Mouse (Mus musculus) midbrain, postnatal 0 days (tissue): ENCODE results near the gene Gm42906. TPM values are rescaled to one million over a fixed set of nuclear protein-coding genes. Genes with fewer than 3 reads are reported as not detected.

Experiments
- ATAC-seq: fragments of 200-750 bp; cut with Nextera tagmentation; 2 replicates; pipeline ENCODE4 v1.8.0; 2017; ENCODE audit warnings: moderate number of reproducible peaks, mild to moderate bottlenecking, moderate TSS enrichment, moderate library complexity; ENCODE audit not compliant: low FRiP score
- DNase-seq: peaks from one replicate; pipeline ENCODE4 v3.0.0-alpha.2; 2015; ENCODE audit warnings: low spot score
- H3K27ac ChIP-seq: fragments of 300-500 bp; sonication (generic); 2 replicates; pipeline ENCODE4 v1.5.1; 2014; ENCODE audit warnings: low read depth, mild to moderate bottlenecking, low read length, mixed read lengths
- H3K27me3 ChIP-seq: fragments of 300-500 bp; sonication (generic); 2 replicates; pipeline ENCODE4 v1.6.1; 2014; ENCODE audit warnings: low read length, control low read depth, mixed read lengths; ENCODE audit not compliant: insufficient read depth
- H3K36me3 ChIP-seq: fragments of 300-500 bp; sonication (generic); 2 replicates; pipeline ENCODE4 v1.6.1; 2014; ENCODE audit warnings: low read length, control low read depth, mixed read lengths; ENCODE audit not compliant: insufficient read depth
- H3K4me1 ChIP-seq: fragments of 300-500 bp; sonication (generic); 2 replicates; pipeline ENCODE4 v1.6.1; 2014; ENCODE audit warnings: mild to moderate bottlenecking, control low read depth, antibody characterized with exemption, low read length, mixed read lengths; ENCODE audit not compliant: insufficient read depth
- H3K4me2 ChIP-seq: fragments of 300-500 bp; sonication (generic); 2 replicates; pipeline ENCODE4 v1.6.1; 2014; ENCODE audit warnings: low read depth, mild to moderate bottlenecking, low read length, mixed read lengths; ENCODE audit not compliant: poor library complexity, severe bottlenecking
- H3K4me3 ChIP-seq: fragments of 300-500 bp; sonication (generic); 2 replicates; pipeline ENCODE4 v1.5.1; 2014; ENCODE audit warnings: low read depth, mild to moderate bottlenecking, low read length, moderate library complexity
- H3K9ac ChIP-seq: fragments of 300-500 bp; sonication (generic); replicated peaks from 2 replicates; pipeline ENCODE4 v1.6.1; 2014; ENCODE audit warnings: mild to moderate bottlenecking, low read length, moderate library complexity, mixed read lengths; ENCODE audit not compliant: poor library complexity, severe bottlenecking
- H3K9me3 ChIP-seq: fragments of 300-500 bp; sonication (generic); 2 replicates; pipeline ENCODE4 v1.6.1; 2016; ENCODE audit warnings: low read length, control low read depth
- CTCF ChIP-seq: IDR thresholded peaks from 2 replicates; pipeline ENCODE4 v1.5.1; 2016; ENCODE audit warnings: antibody characterized with exemption, mild to moderate bottlenecking
- WGBS: fragments of 180-500 bp; shearing (Covaris S2); extraction: QIAGEN DNeasy Blood & Tissue Kit; methylation state at CpG from one replicate; pipeline ENCODE4 v1.1.7; 2014; 5-methylcytosine and 5-hydroxymethylcytosine counted together
- polyA plus RNA-seq: library from polyadenylated mRNA; unstranded; fragments of >200 nt; fragmentation: Nextera tagmentation; extraction: Ambion mirVana; gene quantifications from 2 replicates; pipeline ENCODE4 v1.2.1, GENCODE M21; 2015
- total RNA-seq: library from RNA; depleted of rRNA; stranded (reverse); fragments of >200 nt; gene quantifications from 2 replicates; pipeline ENCODE4 v1.2.3, GENCODE M21; 2014

The Gm42906 gene
- total and polyA plus RNA-seq, 2 experiments from 2014 or later = not detected

DNA sequence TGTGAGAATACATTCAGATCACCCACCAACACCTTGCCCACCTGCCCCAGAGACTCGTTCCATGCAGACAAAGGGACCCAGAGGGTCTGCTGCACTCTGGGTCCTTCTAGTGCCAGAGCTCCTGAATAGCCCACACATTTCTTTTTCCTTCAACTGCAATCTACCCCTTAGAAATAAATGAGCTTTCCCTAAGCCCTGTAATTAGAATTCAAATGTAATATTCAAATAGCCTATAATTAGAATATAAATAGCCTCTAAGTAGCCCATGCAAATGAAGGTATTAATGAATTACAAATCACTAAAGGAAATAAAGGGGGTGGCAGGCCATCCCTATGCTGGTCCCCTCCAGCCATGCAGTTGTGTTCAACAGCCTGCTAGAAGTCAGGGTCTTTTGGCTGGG is 18.7 kb downstream of the Gm42906 start:
- ATAC-seq (no peak), DNase-seq (no peak)
- 9% methylated on average over 1 of the region's 1 CpGs for WGBS
- H3K4me3 ChIP-seq = no peak overlapping the region
- no peak overlapping the region for H3K9ac ChIP-seq
- no peak overlapping the region for H3K4me2 ChIP-seq
- H3K4me1 ChIP-seq = no peaks in the 10 kb centered on the region
- H3K27ac ChIP-seq = no peak overlapping the region
- H3K27me3 ChIP-seq = no peaks in the 10 kb centered on the region
- H3K9me3 ChIP-seq = no peaks in the 10 kb centered on the region
- H3K36me3 ChIP-seq = no peaks in the 10 kb centered on the region
- no peak for TF ChIP-seq CTCF

DNA sequence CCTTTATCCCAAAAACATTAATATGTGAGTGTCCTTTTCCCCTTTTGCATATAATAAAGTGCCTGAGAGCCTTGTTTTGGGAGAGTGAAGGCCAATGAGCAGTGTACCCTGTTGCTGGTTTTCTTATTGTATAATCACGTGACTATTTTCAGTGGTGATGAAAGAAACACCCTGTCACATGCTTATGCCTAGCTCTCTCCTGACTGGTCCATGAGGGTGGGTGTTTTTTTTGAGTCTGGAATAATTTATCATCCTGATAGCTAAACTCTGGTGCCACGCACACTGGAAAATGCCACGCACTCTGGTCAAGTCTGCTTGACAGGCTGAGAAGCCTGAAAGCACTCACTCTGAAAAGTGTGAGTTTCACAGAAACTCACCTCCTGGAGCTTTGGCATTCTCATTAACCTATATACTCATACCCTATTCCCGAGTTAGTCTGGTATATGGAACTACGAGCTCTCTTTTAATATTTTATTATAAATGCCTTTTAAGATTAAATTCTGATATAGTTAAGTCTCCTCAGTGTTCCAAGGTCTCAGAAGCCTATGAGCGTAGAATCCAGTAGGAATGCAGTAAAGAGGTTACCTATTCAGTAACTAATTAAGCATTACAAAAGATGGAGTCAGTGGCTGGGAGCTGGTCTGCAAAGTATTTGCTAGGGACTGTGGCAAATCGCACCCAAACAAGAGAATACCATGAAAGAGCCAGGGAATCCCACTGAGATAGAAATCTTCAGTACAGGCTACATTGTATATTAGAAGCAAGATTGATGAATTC is 19.7 kb downstream of the Gm42906 start:
- Histone ChIP-seq H3K4me1 (no peaks in the 10 kb centered on the region), H3K27me3 (no peaks in the 10 kb centered on the region), H3K9me3 (no peaks in the 10 kb centered on the region), H3K27ac (no peak overlapping the region), H3K4me2 (no peak overlapping the region), H3K9ac (no peak overlapping the region), H3K36me3 (no peaks in the 10 kb centered on the region), H3K4me3 (no peak overlapping the region)
- ATAC-seq (no peak), DNase-seq (no peak)
- no peak for TF ChIP-seq CTCF
- 20% methylated on average over 7 of the region's 7 CpGs for WGBS

GRCm38 (mm10) chr5:151407493-151407892 is 20.5 kb downstream of the Gm42906 start:
- Histone ChIP-seq H3K4me1 (no peaks in the 10 kb centered on the region), H3K4me3 (no peak overlapping the region), H3K36me3 (no peaks in the 10 kb centered on the region), H3K4me2 (no peak overlapping the region), H3K9ac (no peak overlapping the region), H3K9me3 (no peaks in the 10 kb centered on the region), H3K27ac (no peak overlapping the region), H3K27me3 (no peaks in the 10 kb centered on the region)
- ATAC-seq (no peak), DNase-seq (no peak)
- TF ChIP-seq CTCF = no peak
- WGBS = 92% methylated on average over 3 of the region's 3 CpGs

DNA sequence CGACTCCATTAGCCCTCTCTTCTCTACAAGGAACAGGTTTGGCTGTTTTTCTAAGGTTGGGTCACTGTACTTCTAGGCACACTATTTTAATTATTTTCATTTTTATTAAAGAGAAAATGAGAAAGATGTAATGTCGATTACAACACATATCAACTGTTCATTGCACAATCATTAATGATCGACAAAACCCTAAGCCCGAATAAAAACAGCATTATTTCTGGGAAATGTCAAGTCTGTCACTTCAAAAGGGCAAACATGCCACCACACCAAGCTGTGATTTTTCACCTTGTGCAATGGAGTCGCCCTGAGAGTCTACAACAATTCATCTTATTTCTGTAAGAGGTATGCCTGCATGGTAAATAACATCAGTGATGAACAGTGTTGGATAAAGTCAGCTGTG is 21.7 kb downstream of the Gm42906 start:
- Histone ChIP-seq H3K4me1 (no peaks in the 10 kb centered on the region), H3K9me3 (no peaks in the 10 kb centered on the region), H3K36me3 (no peaks in the 10 kb centered on the region), H3K4me2 (no peak overlapping the region), H3K9ac (no peak overlapping the region), H3K27me3 (no peaks in the 10 kb centered on the region), H3K27ac (no peak overlapping the region), H3K4me3 (no peak overlapping the region)
- DNase-seq = no peak
- no peak for ATAC-seq
- no peak for TF ChIP-seq CTCF
- 89% methylated on average over 5 of the region's 5 CpGs for WGBS

GRCm38 (mm10) chr5:151405314-151405903 is 22.6 kb downstream of the Gm42906 start:
- H3K27me3 ChIP-seq = no peaks in the 10 kb centered on the region
- no peak for TF ChIP-seq CTCF
- DNase-seq (peak; percentile 40), ATAC-seq (no peak)
- no peak overlapping the region for H3K27ac ChIP-seq
- no peaks in the 10 kb centered on the region for H3K4me1 ChIP-seq
- H3K9ac ChIP-seq = no peak overlapping the region
- H3K4me2 ChIP-seq = no peak overlapping the region
- WGBS = 37% methylated on average over 8 of the region's 8 CpGs
- no peaks in the 10 kb centered on the region for H3K9me3 ChIP-seq
- H3K4me3 ChIP-seq = no peak overlapping the region
- H3K36me3 ChIP-seq = no peaks in the 10 kb centered on the region

DNA sequence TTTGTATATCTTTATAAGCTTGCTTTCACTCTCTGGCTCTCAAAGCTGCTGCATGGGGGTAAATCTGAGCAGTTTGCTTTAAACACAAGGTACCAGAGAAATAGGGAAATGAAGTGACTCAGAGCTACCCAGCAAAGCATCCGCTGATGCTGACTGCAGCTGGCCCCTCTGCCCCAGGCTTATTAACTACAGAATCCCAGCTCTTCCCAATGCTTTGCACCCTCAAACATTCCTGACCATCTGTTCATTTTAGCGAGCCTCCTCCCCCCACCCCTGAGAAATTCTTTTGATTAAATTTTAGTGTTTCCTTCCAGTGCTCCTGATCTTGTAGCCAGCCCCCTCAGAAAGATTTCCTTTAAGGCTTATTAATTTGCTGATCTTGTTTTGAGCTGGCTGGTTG is 24.4 kb downstream of the Gm42906 start:
- no peak overlapping the region for H3K27ac ChIP-seq
- WGBS = 27% methylated on average over 2 of the region's 2 CpGs
- H3K9me3 ChIP-seq = no peaks in the 10 kb centered on the region
- no peak for TF ChIP-seq CTCF
- no peaks in the 10 kb centered on the region for H3K36me3 ChIP-seq
- no peak overlapping the region for H3K9ac ChIP-seq
- ATAC-seq (no peak), DNase-seq (peak; percentile 13)
- no peak overlapping the region for H3K4me2 ChIP-seq
- no peaks in the 10 kb centered on the region for H3K27me3 ChIP-seq
- H3K4me1 ChIP-seq = no peaks in the 10 kb centered on the region
- H3K4me3 ChIP-seq = no peak overlapping the region
